Mouse (Mus musculus): Measurements from ENCODE around the gene C1qtnf12. TPM values are rescaled to one million over a fixed set of nuclear protein-coding genes. Genes with fewer than 3 reads are reported as not detected.

The C1qtnf12 gene
- polyA plus RNA-seq, 1 experiment from 2014 or later, result 43.5 TPM

DNA sequence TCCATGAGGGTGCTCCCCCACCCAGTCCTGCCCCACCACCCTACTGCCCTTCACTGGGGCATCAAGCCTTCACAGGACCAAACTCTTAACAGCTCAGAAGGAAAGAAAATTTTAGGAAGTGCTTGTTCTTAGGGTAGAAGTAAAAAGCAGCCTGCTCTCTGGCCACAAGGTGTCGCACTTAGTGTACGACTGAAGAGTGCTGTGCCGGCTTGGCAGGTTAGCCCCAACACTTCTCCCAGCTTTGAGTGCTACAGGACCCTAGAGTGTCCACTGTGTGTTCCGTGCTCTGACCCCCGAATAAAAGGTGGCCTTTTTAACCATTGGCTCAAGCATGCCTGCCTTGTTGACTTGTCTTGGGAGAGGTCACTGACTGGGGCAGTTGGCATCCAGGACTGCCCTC, 2.8 kb upstream of the C1qtnf12 start:
- 8% methylated on average over 5 of the region's 5 CpGs for WGBS

DNA sequence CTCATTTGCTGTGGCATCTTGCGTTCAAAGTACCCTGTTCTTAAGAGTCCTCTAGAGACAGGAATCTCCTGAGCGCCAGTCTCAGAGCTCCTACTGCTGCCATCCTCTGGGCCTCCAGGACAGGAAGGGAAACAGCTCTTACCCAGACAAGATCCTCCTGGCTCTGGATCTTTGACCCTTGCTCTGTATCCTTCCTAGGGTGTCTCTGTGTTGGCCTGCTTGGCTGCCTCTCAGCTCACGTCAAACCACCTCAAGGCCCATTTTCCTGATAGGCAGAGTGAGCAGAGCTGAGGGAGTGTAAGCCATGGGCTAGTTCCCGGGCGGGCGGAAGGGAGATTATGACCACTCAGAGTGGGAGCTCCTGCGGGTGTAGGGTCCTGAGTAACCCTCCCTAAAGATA, 988 bp downstream of the C1qtnf12 start:
- DNase-seq, result no peak
- no peak for TF ChIP-seq CTCF (IDR thresholded peaks at IDR 0.05; ENCODE audit: low read depth)
- Histone ChIP-seq H3K36me3 (ENCODE audit: insufficient read depth) (peaks cover 45% of the 10 kb centered on the region), H3K27me3 (ENCODE audit: insufficient read depth, low read length) (no peaks in the 10 kb centered on the region), H3K9ac (peak overlapping the region; percentile 77), H3K4me1 (ENCODE audit: insufficient read depth) (peaks cover 7% of the 10 kb centered on the region; the same call in 1 of the 2 replicates), H3K4me2 (peak overlapping the region; percentile 97), H3K27ac (ENCODE audit: low read depth) (no peak overlapping the region), H3K9me3 (ENCODE audit: low read depth, low read length) (no peaks in the 10 kb centered on the region), H3K4me3 (ENCODE audit: low read depth, low read length) (peak overlapping the region; percentile 62)
- ATAC-seq (ENCODE audit: insufficient read depth), result no peak
- 61% methylated on average over 7 of the region's 7 CpGs for WGBS

More for the DNA sequence above, 2.8 kb upstream of the C1qtnf12 start:
- DNase-seq, result peak; percentile 95
- peak; percentile 47; the same call in 1 of the 2 replicates for ATAC-seq (ENCODE audit: insufficient read depth)
- Histone ChIP-seq H3K9ac (no peak overlapping the region), H3K4me3 (ENCODE audit: low read depth, low read length) (no peak overlapping the region), H3K9me3 (ENCODE audit: low read depth, low read length) (no peaks in the 10 kb centered on the region), H3K27ac (ENCODE audit: low read depth) (no peak overlapping the region), H3K4me1 (ENCODE audit: insufficient read depth) (peaks cover 7% of the 10 kb centered on the region; the same call in 1 of the 2 replicates), H3K36me3 (ENCODE audit: insufficient read depth) (peaks cover 54% of the 10 kb centered on the region), H3K4me2 (no peak overlapping the region), H3K27me3 (ENCODE audit: insufficient read depth, low read length) (no peaks in the 10 kb centered on the region)
- peak; percentile 86 for TF ChIP-seq CTCF (IDR thresholded peaks at IDR 0.05; ENCODE audit: low read depth)

DNA sequence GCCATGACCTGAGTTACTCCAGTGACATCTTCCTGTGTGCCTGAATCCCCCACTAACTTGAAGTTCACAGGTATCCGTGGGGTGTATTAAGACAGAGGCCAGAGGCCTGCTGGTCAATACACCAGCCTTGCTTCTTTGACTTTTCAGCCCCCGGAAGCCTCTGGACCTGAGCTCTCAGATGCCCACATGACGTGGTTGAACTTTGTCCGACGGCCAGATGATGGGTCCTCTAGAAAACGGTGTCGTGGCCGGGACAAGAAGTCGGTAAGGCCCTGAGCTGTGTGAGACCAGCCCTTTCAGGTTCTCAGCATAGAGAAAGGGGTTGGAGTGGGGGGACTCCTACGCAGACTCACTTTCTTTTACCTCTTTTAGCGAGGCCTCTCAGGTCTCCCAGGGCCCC, 2.3 kb downstream of the C1qtnf12 start:
- no peak overlapping the region for H3K9ac ChIP-seq
- no peak for TF ChIP-seq CTCF (IDR thresholded peaks at IDR 0.05; ENCODE audit: low read depth)
- H3K4me3 ChIP-seq (ENCODE audit: low read depth, low read length), result no peak overlapping the region
- no peak overlapping the region for H3K27ac ChIP-seq (ENCODE audit: low read depth)
- 91% methylated on average over 11 of the region's 11 CpGs for WGBS
- no peaks in the 10 kb centered on the region for H3K27me3 ChIP-seq (ENCODE audit: insufficient read depth, low read length)
- no peaks in the 10 kb centered on the region for H3K9me3 ChIP-seq (ENCODE audit: low read depth, low read length)
- H3K4me1 ChIP-seq (ENCODE audit: insufficient read depth), result peaks cover 7% of the 10 kb centered on the region; the same call in 1 of the 2 replicates
- peaks cover 39% of the 10 kb centered on the region for H3K36me3 ChIP-seq (ENCODE audit: insufficient read depth)
- H3K4me2 ChIP-seq, result no peak overlapping the region
- no peak for ATAC-seq (ENCODE audit: insufficient read depth)
- DNase-seq, result no peak

DNA sequence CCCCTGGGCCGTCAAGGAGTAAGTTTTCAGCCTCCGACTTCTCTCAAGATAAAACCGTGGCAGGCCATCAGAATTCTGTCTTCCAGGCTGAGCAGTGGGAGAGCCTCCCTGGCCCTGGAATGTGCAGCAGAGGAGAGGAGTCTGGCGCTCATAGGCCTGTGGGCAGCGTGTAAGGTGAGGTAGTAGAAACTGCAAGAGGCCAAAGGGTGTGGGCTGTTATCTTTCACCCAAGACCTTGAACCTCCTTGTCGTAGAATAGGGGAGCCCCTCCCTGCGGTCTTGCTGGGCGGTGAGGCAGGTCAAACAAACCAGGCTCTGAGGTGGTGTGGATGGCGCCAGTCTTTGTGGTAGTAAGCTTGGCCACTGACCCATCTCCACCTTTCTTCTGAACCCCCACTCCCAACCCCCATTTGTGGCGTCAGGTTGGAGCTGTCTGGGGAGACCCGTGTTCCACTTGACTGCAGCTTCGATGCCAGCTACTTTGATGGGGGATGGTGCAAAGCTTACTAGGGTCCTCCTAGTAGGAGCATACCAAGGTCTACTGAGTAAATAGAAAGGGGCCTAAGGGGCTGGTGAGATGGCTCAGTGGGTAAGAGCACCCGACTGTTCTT, 7.0 kb downstream of the C1qtnf12 start:
- Histone ChIP-seq H3K9ac (no peak overlapping the region), H3K4me3 (ENCODE audit: low read depth, low read length) (no peak overlapping the region), H3K9me3 (ENCODE audit: low read depth, low read length) (no peaks in the 10 kb centered on the region), H3K27me3 (ENCODE audit: insufficient read depth, low read length) (no peaks in the 10 kb centered on the region), H3K4me2 (no peak overlapping the region), H3K27ac (ENCODE audit: low read depth) (no peak overlapping the region), H3K36me3 (ENCODE audit: insufficient read depth) (peaks cover 29% of the 10 kb centered on the region), H3K4me1 (ENCODE audit: insufficient read depth) (no peaks in the 10 kb centered on the region)
- WGBS, result 65% methylated on average over 13 of the region's 13 CpGs
- TF ChIP-seq CTCF (IDR thresholded peaks at IDR 0.05; ENCODE audit: low read depth), result no peak
- DNase-seq (no peak), ATAC-seq (ENCODE audit: insufficient read depth) (no peak)

DNA sequence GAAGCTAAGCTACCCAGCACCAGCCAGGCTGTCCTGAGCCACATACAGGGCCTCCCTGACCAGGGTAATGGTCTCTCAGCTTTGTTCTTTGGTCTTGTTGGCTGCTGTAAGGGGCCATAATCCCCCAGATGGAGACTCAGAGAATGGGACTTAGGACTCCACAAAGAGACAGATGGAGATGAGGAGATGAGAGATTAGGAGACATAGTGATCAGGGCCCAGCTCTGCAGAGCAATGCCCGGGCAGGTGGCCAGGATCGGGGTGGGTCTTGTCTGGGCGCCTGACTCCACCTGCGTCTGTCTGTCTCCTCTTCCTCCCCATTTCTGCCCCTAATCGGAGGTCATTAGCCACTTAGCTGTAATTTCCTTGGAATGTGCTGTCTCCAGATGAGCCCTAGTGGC, 8.2 kb downstream of the C1qtnf12 start:
- no peak overlapping the region for H3K27ac ChIP-seq (ENCODE audit: low read depth)
- 77% methylated on average over 5 of the region's 5 CpGs for WGBS
- H3K9ac ChIP-seq, result no peak overlapping the region
- no peak for TF ChIP-seq CTCF (IDR thresholded peaks at IDR 0.05; ENCODE audit: low read depth)
- H3K9me3 ChIP-seq (ENCODE audit: low read depth, low read length), result no peaks in the 10 kb centered on the region
- no peaks in the 10 kb centered on the region for H3K4me1 ChIP-seq (ENCODE audit: insufficient read depth)
- H3K36me3 ChIP-seq (ENCODE audit: insufficient read depth), result peaks cover 18% of the 10 kb centered on the region
- no peak overlapping the region for H3K4me3 ChIP-seq (ENCODE audit: low read depth, low read length)
- H3K27me3 ChIP-seq (ENCODE audit: insufficient read depth, low read length), result no peaks in the 10 kb centered on the region
- no peak overlapping the region for H3K4me2 ChIP-seq
- ATAC-seq (ENCODE audit: insufficient read depth), result no peak
- no peak for DNase-seq

DNA sequence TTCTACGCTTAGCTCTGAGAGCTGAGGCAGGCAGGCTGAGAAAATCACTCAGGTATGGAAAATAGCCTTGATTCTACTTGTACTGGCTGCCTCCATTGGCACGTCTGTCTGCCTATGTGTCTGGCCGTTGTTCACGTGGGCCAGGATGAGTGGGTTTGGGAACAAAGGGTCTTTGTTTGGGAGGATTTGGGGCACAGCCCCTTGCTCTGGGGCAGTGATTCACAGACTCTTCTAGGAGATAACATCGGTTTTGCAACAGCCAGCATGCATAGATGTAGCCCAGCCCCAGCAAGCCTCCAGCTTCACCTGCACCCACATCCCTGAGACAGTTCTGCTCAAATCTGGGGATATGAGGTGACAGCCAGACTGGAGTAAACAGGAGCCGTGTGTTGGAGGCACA, 10.5 kb downstream of the C1qtnf12 start:
- ATAC-seq (ENCODE audit: insufficient read depth) (no peak), DNase-seq (no peak)
- H3K4me1 ChIP-seq (ENCODE audit: insufficient read depth), result no peaks in the 10 kb centered on the region
- 69% methylated on average over 6 of the region's 6 CpGs for WGBS
- no peak overlapping the region for H3K27ac ChIP-seq (ENCODE audit: low read depth)
- no peaks in the 10 kb centered on the region for H3K27me3 ChIP-seq (ENCODE audit: insufficient read depth, low read length)
- no peaks in the 10 kb centered on the region for H3K36me3 ChIP-seq (ENCODE audit: insufficient read depth)
- H3K4me2 ChIP-seq, result no peak overlapping the region
- H3K9ac ChIP-seq, result no peak overlapping the region
- TF ChIP-seq CTCF (IDR thresholded peaks at IDR 0.05; ENCODE audit: low read depth), result no peak
- H3K9me3 ChIP-seq (ENCODE audit: low read depth, low read length), result no peaks in the 10 kb centered on the region
- H3K4me3 ChIP-seq (ENCODE audit: low read depth, low read length), result no peak overlapping the region

DNA sequence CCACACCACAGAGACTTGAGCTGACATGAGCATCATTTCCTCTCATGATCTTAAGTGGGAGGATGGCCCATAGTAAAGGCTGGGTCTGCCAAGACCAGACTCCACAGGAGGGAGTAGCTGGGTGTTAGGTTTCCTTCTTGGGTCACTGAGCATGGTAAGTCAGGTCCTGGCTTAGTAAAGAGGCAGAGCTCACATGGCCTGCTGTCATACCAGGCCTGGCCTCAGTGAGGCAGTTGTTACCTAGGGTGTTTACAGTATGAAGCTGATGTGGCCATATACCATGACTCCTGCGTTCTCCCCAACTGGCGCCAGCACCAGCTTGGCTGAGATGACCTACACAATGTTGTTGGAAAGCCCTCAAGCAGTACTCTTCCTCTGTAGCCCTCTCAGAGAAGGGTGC, 11.1 kb downstream of the C1qtnf12 start:
- ATAC-seq (ENCODE audit: insufficient read depth), result no peak
- DNase-seq, result no peak
- Histone ChIP-seq H3K27ac (ENCODE audit: low read depth) (no peak overlapping the region), H3K36me3 (ENCODE audit: insufficient read depth) (no peaks in the 10 kb centered on the region), H3K27me3 (ENCODE audit: insufficient read depth, low read length) (no peaks in the 10 kb centered on the region), H3K9me3 (ENCODE audit: low read depth, low read length) (no peaks in the 10 kb centered on the region), H3K9ac (no peak overlapping the region), H3K4me3 (ENCODE audit: low read depth, low read length) (no peak overlapping the region), H3K4me2 (no peak overlapping the region), H3K4me1 (ENCODE audit: insufficient read depth) (no peaks in the 10 kb centered on the region)
- TF ChIP-seq CTCF (IDR thresholded peaks at IDR 0.05; ENCODE audit: low read depth), result no peak; the same call in 1 of the 2 replicates
- whole genome bisulfite sequencing, result 69% methylated on average over 2 of the region's 2 CpGs

Measured in lung, embryonic 14.5 days (tissue).